Mouse (Mus musculus) neural tube, embryonic 10.5 days (tissue): ENCODE measurements at regions not wholly inside any gene's neighbourhood (a gene's known extent, or its start where the extent isn't known, plus 50 kb on each side); places are given as distances from the start of the nearest gene placed in this dataset.

Experiments
- DNase-seq: peaks from one replicate; pipeline ENCODE4 v3.0.0-alpha.2; 2017; ENCODE audit warnings: low spot score; ENCODE audit errors: extremely low spot score

- peak; percentile 53 for DNase-seq
Measured at GRCm38 (mm10) chr12:107757996-107758791, 245.2 kb downstream of the Bcl11b start.

- no peak for DNase-seq
Measured at GRCm38 (mm10) chr12:107759291-107759690, 244.1 kb downstream of the Bcl11b start.

GRCm38 (mm10) chr12:107759911-107760310 lies 243.5 kb downstream of the Bcl11b start:
- no peak for DNase-seq

- DNase-seq: no peak
Measured at GRCm38 (mm10) chr12:107762140-107762539, 241.3 kb downstream of the Bcl11b start.

- DNase-seq: no peak
Measured at GRCm38 (mm10) chr12:107769801-107770515, 233.4 kb downstream of the Bcl11b start.

GRCm38 (mm10) chr12:107770516-107770836 lies 232.9 kb downstream of the Bcl11b start:
- no peak for DNase-seq

- no peak for DNase-seq
Measured at GRCm38 (mm10) chr12:107771325-107771724, 232.1 kb downstream of the Bcl11b start.

- no peak for DNase-seq
Measured at GRCm38 (mm10) chr12:107771809-107772208, 231.6 kb downstream of the Bcl11b start.

GRCm38 (mm10) chr12:107778046-107778445 lies 225.4 kb downstream of the Bcl11b start:
- DNase-seq: no peak

- no peak for DNase-seq
Measured at GRCm38 (mm10) chr12:107779306-107780057, 223.9 kb downstream of the Bcl11b start.

- DNase-seq: no peak
Measured at GRCm38 (mm10) chr12:107782147-107782546, 221.3 kb downstream of the Bcl11b start.

GRCm38 (mm10) chr12:107783831-107784230 lies 219.6 kb downstream of the Bcl11b start:
- DNase-seq: no peak

- DNase-seq: no peak
Measured at GRCm38 (mm10) chr12:107789818-107790217, 213.6 kb downstream of the Bcl11b start.

GRCm38 (mm10) chr12:107800296-107800695 lies 203.1 kb downstream of the Bcl11b start:
- DNase-seq: no peak

- peak; percentile 52 for DNase-seq
Measured at GRCm38 (mm10) chr12:107807634-107808033, 195.8 kb downstream of the Bcl11b start.

- no peak for DNase-seq
Measured at GRCm38 (mm10) chr12:107808158-107808715, 195.2 kb downstream of the Bcl11b start.

GRCm38 (mm10) chr12:107811231-107811630 lies 192.2 kb downstream of the Bcl11b start:
- no peak for DNase-seq

- DNase-seq: no peak
Measured at GRCm38 (mm10) chr12:107812549-107813335, 190.7 kb downstream of the Bcl11b start.

- no peak for DNase-seq
Measured at GRCm38 (mm10) chr12:107814926-107815325, 188.5 kb downstream of the Bcl11b start.

- no peak for DNase-seq
Measured at GRCm38 (mm10) chr12:107823768-107824394, 179.5 kb downstream of the Bcl11b start.
